Mouse (Mus musculus) cerebellum, adult 9-10 months (tissue): ENCODE measurements around the gene Ckb.
A peak's percentile ranks its signal among the peaks of the same experiment; 100 is the strongest.
"Not testable (repeated sequence)": the region's sequence is repeated elsewhere in the genome, so short reads cannot be mapped to it uniquely, and the experiment has no call there.

Experiments used
- DNase-seq: peaks from one replicate; pipeline ENCODE4 v3.0.0; 2022

Gene Ckb

DNA sequence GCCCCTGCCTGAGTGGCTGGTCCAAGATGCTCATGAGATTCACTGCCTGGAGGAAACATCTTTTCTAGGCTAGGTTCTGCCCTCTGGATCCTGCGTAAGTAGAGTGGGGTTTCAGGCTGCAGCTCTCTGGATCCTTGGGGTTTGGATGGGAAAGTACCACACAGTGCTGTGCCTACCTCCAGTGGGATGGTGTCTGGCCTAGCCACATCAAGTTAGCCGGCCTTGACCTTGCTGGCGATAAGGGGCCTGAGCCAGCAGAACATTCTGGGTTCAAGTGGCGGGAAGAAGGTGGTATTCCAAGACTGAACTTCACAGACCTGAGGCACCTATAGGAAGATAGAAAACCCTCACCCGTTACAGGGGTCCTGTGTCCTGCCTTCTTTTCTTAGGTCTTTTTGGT lies 4.7 kb downstream of the Ckb start:
- DNase-seq = peak; percentile 39

DNA sequence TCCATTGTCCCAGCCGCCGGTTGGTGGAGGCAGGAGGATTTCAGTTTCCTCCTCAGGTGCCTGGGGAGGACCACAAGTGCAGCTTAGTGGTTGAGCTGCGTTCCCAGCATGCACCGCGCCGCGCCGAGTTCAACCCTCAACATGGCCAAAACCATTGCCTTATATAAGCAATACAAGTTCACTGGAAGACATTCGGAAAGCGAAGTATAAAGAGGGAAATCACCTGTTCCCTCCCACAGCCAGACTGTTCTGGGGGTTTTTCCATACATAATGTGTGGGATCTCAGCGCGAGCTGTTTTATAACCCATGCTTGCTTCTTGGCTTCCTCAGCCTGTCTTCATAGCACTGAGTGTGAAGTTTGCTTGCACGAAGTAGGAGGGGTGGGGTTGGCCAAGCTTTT lies 5.8 kb downstream of the Ckb start:
- DNase-seq = no peak

DNA sequence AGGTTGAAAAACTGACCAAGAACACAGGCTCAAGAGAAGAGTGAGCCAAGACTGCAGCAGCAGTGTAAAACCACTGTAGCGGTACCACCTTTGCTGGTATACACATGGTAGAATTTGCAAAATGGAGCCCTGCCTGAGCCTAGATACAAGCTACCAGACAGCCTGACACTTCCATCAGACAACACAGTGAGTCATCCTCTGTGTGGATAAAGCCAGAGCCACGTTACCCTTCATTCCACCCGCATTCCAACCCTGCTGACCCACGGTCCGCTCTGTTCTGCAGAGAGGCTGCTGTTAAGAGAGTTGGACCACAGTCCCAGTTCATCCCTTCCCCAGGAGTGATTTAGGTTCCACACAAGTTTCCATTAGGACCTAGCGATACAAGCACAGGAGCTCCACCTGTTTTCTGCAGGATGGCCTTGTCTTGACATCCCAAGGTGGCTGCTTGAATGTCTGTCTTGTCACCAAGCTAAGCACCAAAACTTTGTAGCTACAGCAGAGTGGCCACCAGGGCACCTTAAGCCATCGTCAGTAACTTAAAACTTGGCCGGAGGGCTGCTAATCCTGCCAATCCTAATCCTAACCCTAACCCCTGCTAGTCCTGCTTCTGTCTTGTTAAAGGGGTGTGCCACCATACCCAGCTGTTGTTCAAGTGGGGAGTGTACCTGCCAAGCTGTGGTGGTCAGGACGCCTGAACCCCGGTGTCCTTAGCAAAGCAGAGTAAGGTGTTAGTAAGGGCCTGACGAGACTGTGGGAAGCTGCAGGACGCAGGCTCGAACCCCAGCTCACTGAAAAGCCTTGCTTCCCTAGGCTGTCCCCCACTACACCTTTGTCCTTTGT lies 6.9 kb downstream of the Ckb start:
- peak; percentile 15 for DNase-seq

- peak; percentile 28 for DNase-seq
Observed at GRCm38 (mm10) chr12:111664144-111664634, 7.9 kb downstream of the Ckb start.

GRCm38 (mm10) chr12:111663228-111664143 lies 8.7 kb downstream of the Ckb start:
- no peak for DNase-seq

GRCm38 (mm10) chr12:111661554-111661953 lies 10.6 kb downstream of the Ckb start:
- DNase-seq = not testable (repeated sequence)

- no peak for DNase-seq
Observed at GRCm38 (mm10) chr12:111660628-111661027, 11.5 kb downstream of the Ckb start.

- DNase-seq = no peak
Observed at GRCm38 (mm10) chr12:111659331-111659730, 12.8 kb downstream of the Ckb start.

DNA sequence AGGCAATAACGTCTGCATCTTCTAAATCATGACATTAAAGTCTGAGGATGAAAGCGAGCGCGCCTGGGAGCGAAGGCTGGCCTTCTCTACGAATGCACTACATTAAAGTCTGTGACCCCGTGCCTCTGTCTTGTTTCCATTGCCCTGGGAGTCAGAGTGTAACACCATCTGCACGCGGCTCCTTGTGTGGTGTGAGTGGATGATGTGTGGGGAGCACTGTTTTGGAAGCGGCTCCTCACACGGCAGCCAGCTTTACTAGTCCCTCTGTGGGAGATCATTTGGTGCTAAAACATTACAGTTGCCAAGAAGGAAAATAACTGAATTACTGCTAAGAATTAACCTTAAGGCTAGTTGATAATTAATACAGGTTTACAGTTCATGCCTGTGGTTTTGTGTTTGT lies 16.4 kb downstream of the Ckb start:
- DNase-seq = no peak

DNA sequence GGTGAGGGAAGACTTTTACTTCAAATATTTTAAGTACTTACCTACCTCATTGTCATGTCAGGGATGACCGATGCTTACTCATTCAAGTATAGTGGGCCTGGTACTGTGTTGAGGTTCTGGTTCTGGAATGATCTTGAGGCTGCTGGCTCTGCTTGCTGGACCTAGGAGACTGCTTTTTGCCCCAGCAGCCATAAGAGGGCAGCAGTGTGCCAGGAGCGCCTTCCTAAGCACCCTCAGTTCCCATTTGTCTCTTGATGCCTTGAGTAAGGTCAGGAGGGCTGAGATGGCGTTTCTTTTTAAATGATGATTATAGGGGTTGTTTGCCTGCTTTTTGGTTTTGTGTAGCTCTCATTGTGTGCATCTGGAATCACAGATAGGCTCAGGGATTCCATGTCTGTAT lies 18.7 kb downstream of the Ckb start:
- DNase-seq = peak; percentile 85

DNA sequence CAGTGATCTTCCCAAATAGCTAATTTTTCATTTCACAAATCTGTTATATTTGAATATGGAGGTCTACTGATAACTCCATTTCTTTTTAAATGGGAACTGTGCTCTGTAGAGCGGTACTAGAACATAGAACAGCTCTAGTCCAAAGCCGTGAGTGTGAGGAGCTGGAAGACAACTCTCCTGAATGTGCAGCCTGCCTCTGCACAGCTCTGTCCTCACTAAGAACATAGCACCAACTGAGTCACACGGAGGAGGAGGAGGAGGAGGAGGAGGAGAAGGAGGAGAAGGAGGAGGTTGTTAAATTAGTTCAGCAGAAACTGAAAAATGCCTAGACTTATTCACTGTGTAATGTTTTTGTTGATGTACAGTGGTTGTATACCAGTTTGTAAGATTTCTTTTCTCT lies 19.2 kb downstream of the Ckb start:
- DNase-seq = no peak

- peak; percentile 70 for DNase-seq
Observed at GRCm38 (mm10) chr12:111648061-111648645, 24.0 kb downstream of the Ckb start.
